In genomic region chr17:7068997-7069539, GRCm38 (mm10) we compare ENCODE assay signal across 18 mouse cellular contexts. TPM values are rescaled to one million over a fixed set of nuclear protein-coding genes. Genes with fewer than 3 reads are reported as not detected.
DNase-seq lines count a peak whose midpoint lies in the region; ATAC-seq and TF ChIP-seq lines count a peak whose summit lies in the region.
"Not testable (repeated sequence)": the region's sequence is repeated elsewhere in the genome, so short reads cannot be mapped to it uniquely, and the experiment has no call there.
"Had no signal": no experiment of that assay in that cellular context is flagged by ENCODE, and none has a peak within 500 bp of the region (broad histone marks: within the 10 kb centered on the region; RNA-seq: fewer than 3 reads in every experiment).

No protein-coding gene starts in this region.

- H3K27me3 ChIP-seq in forebrain, embryonic 14.5 days (replicated peaks; ENCODE audit: control insufficient read depth, insufficient read depth, low read length); forebrain, embryonic 16.5 days (replicated peaks; ENCODE audit: control insufficient read depth, insufficient read depth, low read length); hindbrain, postnatal 0 days (ENCODE audit: insufficient read depth, low read length); midbrain, embryonic 14.5 days (ENCODE audit: control insufficient read depth, insufficient read depth, low read length); neural tube, embryonic 15.5 days (replicated peaks): not testable (repeated sequence)

- H3K4me1 ChIP-seq in forebrain, embryonic 14.5 days (ENCODE audit: control insufficient read depth, insufficient read depth, low read length); forebrain, embryonic 16.5 days (replicated peaks; ENCODE audit: control insufficient read depth, insufficient read depth, low read length); hindbrain, postnatal 0 days (ENCODE audit: insufficient read depth, low read length); midbrain, embryonic 14.5 days (ENCODE audit: control insufficient read depth, insufficient read depth, low read length); neural tube, embryonic 15.5 days: not testable (repeated sequence)

- H3K36me3 ChIP-seq in forebrain, embryonic 14.5 days (ENCODE audit: control insufficient read depth, insufficient read depth, low read length); forebrain, embryonic 16.5 days (ENCODE audit: control insufficient read depth, insufficient read depth); hindbrain, postnatal 0 days (ENCODE audit: insufficient read depth, low read length); midbrain, embryonic 14.5 days (ENCODE audit: control insufficient read depth, insufficient read depth, low read length); neural tube, embryonic 15.5 days: not testable (repeated sequence)

- H3K4me2 ChIP-seq in forebrain, embryonic 14.5 days (ENCODE audit: low read length); forebrain, embryonic 16.5 days (ENCODE audit: low read length); hindbrain, postnatal 0 days (ENCODE audit: low read depth, low read length); midbrain, embryonic 14.5 days (ENCODE audit: low read length); neural tube, embryonic 15.5 days: not testable (repeated sequence)

- not testable (repeated sequence) for TF ChIP-seq CTCF in brain, embryonic 14.5 days (IDR thresholded peaks at IDR 0.05; ENCODE audit: borderline replicate concordance, extremely low read depth, insufficient read depth, insufficient read length); hindbrain, postnatal 0 days (IDR thresholded peaks at IDR 0.05; ENCODE audit: low read depth)

- ATAC-seq in forebrain, embryonic 14.5 days; hindbrain, postnatal 0 days; midbrain, embryonic 14.5 days (ENCODE audit: low FRiP score, low TSS enrichment): not testable (repeated sequence)
- ATAC-seq in forebrain, embryonic 16.5 days = peak; percentile 61
- ATAC-seq in neural tube, embryonic 15.5 days (ENCODE audit: low FRiP score) = peak; percentile 53; the same call in 1 of the 2 replicates

- DNase-seq in brain, embryonic 14.5 days (ENCODE audit: low read depth) = peak; percentile 39
- DNase-seq in forebrain, embryonic 14.5 days (ENCODE audit: low spot score) = peak; percentile 27
- DNase-seq in hindbrain, postnatal 0 days (ENCODE audit: low spot score) = peak; percentile 2
- DNase-seq in layer of hippocampus, adult 9-10 months (ENCODE audit: low spot score) = peak; percentile 48
- peak; percentile 6 for DNase-seq in midbrain, embryonic 14.5 days

- H3K9me3 ChIP-seq in forebrain, embryonic 14.5 days (replicated peaks; ENCODE audit: control insufficient read depth, low read length); forebrain, embryonic 16.5 days (ENCODE audit: control insufficient read depth, low read length); hindbrain, postnatal 0 days (ENCODE audit: low read length); midbrain, embryonic 14.5 days (ENCODE audit: control insufficient read depth, low read length); neural tube, embryonic 15.5 days (replicated peaks): not testable (repeated sequence)

- WGBS in forebrain, embryonic 14.5 days = 10% methylated on average over 2 of the region's 4 CpGs
- 16% methylated on average over 2 of the region's 4 CpGs for WGBS in forebrain, embryonic 16.5 days
- WGBS in hindbrain, postnatal 0 days = 27% methylated on average over 2 of the region's 4 CpGs
- 27% methylated on average over 2 of the region's 4 CpGs for WGBS in midbrain, embryonic 14.5 days
- 17% methylated on average over 2 of the region's 4 CpGs for WGBS in neural tube, embryonic 15.5 days

- TF ChIP-seq POLR2A in brain, embryonic 14.5 days (IDR thresholded peaks at IDR 0.05; ENCODE audit: borderline replicate concordance, extremely low read depth, insufficient read depth, insufficient read length, poor library complexity, severe bottlenecking) = not testable (repeated sequence)

- not testable (repeated sequence) for H3K9ac ChIP-seq in forebrain, embryonic 14.5 days (ENCODE audit: low read length); forebrain, embryonic 16.5 days (replicated peaks; ENCODE audit: low read depth, low read length); hindbrain, postnatal 0 days (replicated peaks; ENCODE audit: low read length); midbrain, embryonic 14.5 days (replicated peaks; ENCODE audit: low read length); neural tube, embryonic 15.5 days (replicated peaks)

- not testable (repeated sequence) for H3K4me3 ChIP-seq in forebrain, embryonic 14.5 days (ENCODE audit: low read depth, low read length); forebrain, embryonic 16.5 days (replicated peaks; ENCODE audit: low read length); hindbrain, postnatal 0 days (ENCODE audit: low read length); midbrain, embryonic 14.5 days (replicated peaks; ENCODE audit: low read depth, low read length); neural tube, embryonic 15.5 days (replicated peaks)

- H3K27ac ChIP-seq in forebrain, embryonic 14.5 days (ENCODE audit: low read depth, low read length); forebrain, embryonic 16.5 days (ENCODE audit: low read length); hindbrain, postnatal 0 days; midbrain, embryonic 14.5 days (replicated peaks; ENCODE audit: low read depth, low read length); neural tube, embryonic 15.5 days (replicated peaks): not testable (repeated sequence)

RNA-seq across cellular contexts. Expression of gene Gm1604a, which starts 43.7 kb away (rescaled TPM):
- not detected in 2 replicates for polyA plus RNA-seq in brain, embryonic 14.5 days (2012; rRNA removed)
- not detected in 2 replicates for polyA plus RNA-seq in forebrain, embryonic 14.5 days (2014; fragmentation: Nextera tagmentation; extraction: Ambion mirVana)
- 0.77 TPM in 1 of 2 replicates, not detected in the other for polyA plus RNA-seq in forebrain, embryonic 16.5 days (2015; fragmentation: Nextera tagmentation; extraction: Ambion mirVana)
- not detected in 2 replicates for total RNA-seq in hindbrain, postnatal 0 days (2014; rRNA removed)
- 0.20 and 0.44 TPM in 2 replicates for polyA plus RNA-seq in hindbrain, postnatal 0 days (2015; fragmentation: Nextera tagmentation; extraction: Ambion mirVana)
- polyA plus RNA-seq in midbrain, embryonic 14.5 days (2014; fragmentation: Nextera tagmentation; extraction: Ambion mirVana) = 0.49 TPM in 1 of 2 replicates, not detected in the other
- polyA plus RNA-seq in neural tube, embryonic 15.5 days (2015; fragmentation: Nextera tagmentation; extraction: Ambion mirVana) = 0.41 and 0.43 TPM in 2 replicates
- total RNA-seq: adrenal gland, adult 2 months; adrenal gland, postnatal 10 days; adrenal gland, postnatal 25 days; adrenal gland, postnatal 4 days; ES-E14; MEL had no signal
- polyA plus RNA-seq: C2C12; embryonic facial prominence, embryonic 10.5 days; embryonic facial prominence, embryonic 12.5 days; embryonic facial prominence, embryonic 14.5 days; forebrain, embryonic 11.5 days had no signal
